Mouse (Mus musculus): ENCODE measurements at regions not wholly inside any gene's neighbourhood (a gene's known extent, or its start where the extent isn't known, plus 50 kb on each side); places are given as distances from the start of the nearest gene placed in this dataset.

DNA sequence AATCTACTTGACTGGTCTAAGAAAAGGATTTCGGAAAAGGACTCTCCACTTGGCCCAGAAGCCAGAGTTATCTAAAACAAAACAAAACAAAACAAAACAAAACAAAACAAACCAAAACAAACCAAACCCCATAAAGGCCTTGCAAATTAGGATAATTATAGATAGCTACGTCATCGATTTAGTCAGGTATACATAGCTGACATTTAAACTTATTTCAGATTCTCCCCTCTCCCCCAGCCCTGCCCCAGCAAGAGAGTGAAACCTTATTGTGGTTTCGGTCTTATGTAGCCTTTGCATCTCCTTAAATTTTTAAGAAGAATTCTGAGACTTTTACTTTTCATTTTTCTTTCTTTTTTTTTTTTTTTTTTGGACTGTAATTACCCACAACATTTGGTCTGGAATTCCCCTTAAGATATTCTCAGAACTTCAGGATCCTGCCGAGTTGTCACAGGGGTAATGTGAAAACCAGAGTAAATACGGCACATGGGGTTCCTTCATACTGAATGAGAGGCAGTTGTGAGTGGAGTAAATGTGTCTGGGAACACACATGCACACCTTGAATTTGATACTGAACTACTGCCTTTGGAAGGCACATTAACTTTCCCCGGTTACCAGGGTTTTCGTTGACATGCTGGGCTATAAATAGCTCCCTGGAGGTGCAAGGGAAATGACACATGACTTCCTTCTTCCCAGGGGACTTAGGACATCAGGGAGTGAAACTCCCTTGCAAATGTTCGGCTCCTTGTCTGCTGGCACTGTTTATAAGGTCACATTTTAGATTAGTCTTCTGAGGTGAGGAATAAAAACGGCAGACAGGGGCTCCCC lies 94.8 kb upstream of the Rap1b start:
- DNase-seq, result no peak

DNA sequence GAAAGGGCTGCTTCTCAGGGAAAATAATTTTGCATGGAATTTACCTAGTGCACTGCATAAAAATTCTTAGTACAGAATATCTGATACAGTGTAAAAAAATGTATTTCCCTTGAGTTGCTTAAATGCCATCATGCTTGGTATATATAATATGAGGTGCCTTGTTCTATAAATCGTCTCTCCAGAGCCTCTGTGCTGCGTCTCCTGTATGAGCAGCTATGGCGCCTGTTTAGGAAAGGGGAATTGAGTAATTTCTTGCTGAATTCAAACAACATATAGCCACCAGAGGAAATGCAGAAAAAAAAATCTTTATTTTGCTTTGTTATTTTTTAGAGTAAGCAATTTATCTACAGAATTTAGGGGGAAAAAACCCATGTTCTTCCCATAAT lies 95.4 kb upstream of the Rap1b start:
- no peak for DNase-seq

DNA sequence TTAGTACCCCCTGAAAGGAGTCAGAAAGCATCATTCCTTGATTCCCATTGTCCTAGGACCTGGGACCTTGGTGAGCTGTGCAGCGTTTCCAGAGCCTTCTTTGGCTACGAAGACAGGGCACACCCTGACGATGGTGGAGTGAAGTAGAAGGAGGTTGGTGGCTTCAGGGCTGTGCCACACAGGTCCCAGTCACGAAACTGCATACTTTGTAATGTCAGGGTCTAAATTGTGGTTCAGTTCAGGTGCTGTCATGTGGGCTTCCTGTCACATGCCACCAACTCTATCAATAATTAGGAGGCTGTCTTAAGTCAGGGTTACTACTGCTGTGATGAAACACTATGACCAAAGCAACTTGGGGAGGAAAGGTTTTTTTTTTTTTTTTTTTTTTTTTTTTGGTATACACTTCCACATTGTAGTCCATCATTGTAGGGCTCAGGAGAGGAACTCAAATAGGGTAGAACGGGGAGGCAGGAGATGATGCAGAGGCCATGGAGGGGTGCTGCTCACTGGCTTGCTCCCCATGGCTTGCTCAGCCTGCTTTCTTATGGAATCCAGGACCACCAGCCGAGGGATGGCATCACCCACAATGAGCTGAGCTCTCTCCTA lies 98.0 kb upstream of the Rap1b start:
- no peak for DNase-seq

- no peak for DNase-seq
Observed at GRCm38 (mm10) chr10:117947191-117947590, 101.4 kb upstream of the Rap1b start.

GRCm38 (mm10) chr10:117947911-117948310 lies 102.1 kb upstream of the Rap1b start:
- DNase-seq, result no peak

- no peak for DNase-seq
Observed at GRCm38 (mm10) chr10:117952116-117953025, 106.5 kb upstream of the Rap1b start.

DNA sequence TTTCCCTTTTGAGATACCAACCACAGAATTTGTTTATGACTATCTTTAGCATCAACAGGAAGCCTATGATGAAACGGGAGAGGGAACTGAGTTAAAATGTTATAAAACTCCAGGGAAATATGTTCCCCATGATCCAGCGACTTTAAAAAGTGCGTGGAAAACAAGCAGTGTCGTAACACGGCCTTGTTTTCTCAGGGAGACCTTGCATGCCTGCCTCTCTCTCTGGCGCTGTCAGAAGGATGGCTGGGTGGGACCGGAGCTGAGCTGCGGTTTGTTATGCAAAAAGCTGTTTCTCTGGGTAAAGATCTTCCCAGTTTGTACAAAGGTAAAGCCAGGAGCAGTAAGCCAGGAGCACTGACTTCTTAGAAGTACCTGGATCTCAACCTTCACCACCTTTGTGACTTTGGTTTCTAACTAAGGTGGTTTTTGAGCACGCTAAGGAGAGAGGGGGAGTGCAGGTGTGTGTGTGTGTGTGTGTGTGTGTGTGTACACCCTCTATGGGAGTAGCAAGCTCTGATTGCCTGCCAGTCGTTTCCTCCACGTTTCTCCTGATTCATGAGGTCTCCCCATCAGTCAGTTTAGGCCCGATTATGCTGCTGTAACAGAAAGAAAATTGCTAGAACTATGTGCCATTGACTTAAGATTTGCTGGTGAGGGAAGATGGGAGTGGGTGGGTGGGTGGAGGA lies 107.3 kb upstream of the Rap1b start:
- no peak for DNase-seq

DNA sequence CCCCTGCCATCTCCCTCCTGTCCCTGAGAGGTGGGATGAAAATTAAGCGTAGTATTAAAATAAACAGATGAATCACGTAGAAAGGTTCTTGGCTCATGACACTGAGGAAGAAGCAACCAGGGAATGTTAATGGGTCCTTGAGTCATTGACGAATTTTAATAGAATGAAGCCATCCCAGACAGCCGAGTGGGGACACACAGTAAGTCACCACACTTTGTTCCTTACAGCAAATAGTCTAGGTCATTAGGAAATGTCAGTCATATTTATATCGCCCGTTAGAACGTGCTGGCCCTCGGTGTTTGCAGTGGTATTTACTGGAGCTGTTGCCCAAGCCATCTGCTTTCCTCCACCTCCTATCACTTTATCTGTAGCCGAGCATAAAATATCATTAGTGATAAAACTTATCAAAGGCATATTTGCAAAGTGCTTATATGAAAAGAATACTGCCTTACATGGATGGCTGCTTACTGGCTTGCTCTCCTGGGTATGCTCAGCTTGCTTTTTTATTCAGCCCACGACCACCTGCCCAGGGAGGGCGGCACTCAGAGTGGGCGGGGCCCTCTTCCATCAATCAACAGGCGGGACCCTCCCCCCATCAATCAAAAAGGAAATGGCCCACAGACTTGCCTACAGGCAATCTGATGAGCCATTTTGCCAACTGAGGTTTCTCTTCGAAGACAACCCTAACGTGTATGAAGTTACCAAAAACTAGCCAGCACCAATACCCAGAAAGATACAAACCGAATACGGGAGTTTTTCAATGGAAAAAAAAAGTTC lies 110.5 kb upstream of the Rap1b start:
- DNase-seq, result no peak

- no peak for DNase-seq
Observed at GRCm38 (mm10) chr10:117974706-117975105, 128.9 kb upstream of the Rap1b start.

DNA sequence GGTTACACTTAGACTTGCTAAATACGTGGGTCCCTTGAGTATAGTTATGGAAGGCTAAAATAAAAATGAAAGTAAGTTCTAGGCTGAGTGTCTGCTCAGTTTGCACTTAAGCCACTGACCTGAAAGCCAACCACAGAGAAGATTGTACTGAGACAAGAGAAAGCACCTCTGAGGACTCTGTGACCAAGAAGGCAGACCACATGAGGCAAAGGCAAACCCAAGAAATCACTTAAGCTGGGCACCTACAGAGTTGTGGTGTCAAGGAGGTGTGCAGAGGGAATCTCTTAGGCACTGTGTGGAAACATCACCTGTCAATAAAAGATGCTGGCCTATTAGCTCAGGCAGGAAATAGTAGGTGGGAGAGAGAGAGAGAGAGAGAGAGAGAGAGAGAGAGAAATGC lies 129.6 kb upstream of the Rap1b start:
- DNase-seq, result no peak

DNA sequence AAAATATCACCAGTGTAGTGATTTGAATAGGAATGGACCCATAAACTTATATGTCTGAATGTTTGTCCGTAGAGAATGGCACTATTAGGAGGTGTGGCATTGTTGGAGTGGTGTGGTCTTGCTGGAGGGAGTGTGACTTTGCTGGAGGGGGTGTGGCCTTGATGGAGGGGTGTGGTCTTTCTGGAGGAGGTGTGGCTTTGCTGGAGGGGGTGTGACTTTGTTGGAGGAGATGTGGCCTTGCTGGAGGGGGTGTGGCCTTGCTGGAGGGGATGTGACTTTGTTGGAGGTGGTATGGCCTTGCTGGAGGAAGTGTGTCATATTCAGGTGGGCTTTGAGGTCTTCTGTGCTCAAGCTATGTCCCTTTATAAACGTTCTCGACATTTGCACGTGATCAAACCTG lies 133.3 kb upstream of the Rap1b start:
- no peak for DNase-seq

DNA sequence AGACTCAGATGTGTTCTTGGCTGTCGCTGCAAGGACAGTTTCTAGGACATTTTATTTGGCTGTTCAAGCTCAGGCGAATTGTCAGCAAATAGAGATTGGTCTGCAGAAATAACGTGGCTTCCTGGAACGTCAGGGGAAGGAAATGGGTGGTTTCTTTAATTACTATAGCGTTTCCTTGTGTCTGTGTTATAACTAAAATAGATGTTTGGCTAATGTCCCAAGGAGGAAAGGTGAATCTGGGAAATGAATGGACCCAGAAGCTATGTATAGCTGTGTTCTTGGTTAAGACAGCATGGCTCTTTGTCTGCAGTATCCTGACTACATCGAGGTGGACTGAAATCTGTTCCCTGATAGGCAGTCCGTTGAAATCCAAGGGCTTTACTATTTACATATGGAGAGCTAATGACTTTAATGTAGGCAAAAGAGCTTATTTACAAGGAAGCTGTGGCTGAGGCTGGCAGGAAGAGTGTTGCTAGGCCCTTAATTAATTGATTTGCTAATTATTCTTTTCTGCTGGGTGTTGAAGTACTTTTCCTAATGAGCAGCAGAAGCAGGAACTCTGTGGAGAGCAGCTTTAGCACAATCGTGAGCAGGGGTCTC lies 136.9 kb upstream of the Rap1b start:
- no peak for DNase-seq

GRCm38 (mm10) chr10:117983271-117983670 lies 137.4 kb upstream of the Rap1b start:
- DNase-seq, result no peak

- no peak for DNase-seq
Observed at GRCm38 (mm10) chr10:117984784-117985602, 139.2 kb upstream of the Rap1b start.

DNA sequence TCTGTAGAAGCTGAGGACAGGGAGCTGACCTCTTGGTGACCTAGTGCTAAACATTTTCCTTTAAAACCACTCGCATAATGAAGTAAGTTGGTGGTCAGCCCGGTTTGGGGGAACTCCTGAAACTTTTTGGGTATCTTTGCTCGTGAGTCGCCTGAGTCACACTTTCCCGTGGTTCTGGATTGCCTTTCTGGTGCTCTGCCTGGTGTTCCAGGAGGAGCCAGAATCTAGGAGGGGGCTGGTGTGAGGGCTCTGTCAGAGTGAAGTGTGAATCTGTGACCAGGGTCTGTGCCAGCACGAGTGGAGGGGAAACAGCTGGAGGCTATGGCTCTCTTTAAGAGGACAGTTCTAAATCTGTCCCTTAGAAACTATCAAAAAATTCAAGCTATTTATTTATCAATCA lies 141.8 kb upstream of the Rap1b start:
- no peak for DNase-seq

GRCm38 (mm10) chr10:117988076-117988475 lies 142.2 kb upstream of the Rap1b start:
- no peak for DNase-seq

DNA sequence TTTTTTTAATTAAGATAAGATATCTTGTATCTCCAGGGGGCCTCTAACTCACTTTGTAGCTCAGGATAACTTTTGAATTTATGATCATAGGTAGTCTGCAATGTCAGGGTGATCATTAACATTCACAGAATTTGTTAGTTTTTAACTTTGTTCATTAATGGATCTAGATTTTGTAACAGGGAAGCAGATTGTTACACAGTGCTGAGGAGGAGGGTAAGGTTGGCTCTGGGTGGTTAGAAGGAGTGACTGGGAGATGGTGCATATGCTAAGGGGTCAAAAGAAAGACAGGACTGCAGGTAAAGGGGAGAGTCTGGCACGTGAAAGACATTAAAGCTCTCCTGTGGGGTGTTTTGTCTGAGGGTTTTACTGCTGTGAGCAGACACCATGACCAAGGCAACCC lies 145.3 kb upstream of the Rap1b start:
- DNase-seq, result no peak

- DNase-seq, result no peak
Observed at GRCm38 (mm10) chr10:117992317-117992716, 146.5 kb upstream of the Rap1b start.

- no peak for DNase-seq
Observed at GRCm38 (mm10) chr10:117993809-117994208, 147.8 kb upstream of the Mdm1 start.

DNA sequence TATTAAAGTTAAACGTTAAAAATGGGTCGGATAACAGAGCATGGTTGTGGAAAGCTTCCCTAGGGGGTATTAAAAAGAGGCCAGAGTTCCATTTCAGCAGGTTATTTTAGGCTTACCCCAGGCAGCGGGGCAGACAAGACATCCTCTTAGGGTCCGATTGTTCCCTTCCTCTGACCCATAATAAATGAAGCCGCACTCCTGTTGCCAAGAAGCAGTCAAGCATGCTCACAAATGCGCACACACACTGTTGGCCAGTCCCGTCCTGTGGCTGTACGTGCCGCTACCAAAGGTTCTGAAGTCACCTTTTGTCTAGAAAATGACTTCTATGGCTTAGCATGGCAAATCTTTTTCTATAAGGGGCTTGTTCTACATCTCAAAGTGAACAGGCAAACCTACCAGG lies 146.8 kb upstream of the Mdm1 start:
- DNase-seq, result peak; percentile 19

GRCm38 (mm10) chr10:117997796-117998195 lies 143.8 kb upstream of the Mdm1 start:
- DNase-seq, result no peak
